Mouse (Mus musculus) CH12.LX (cell line): ENCODE measurements around the gene Padi3. TPM values are rescaled to one million over a fixed set of nuclear protein-coding genes. Genes with fewer than 3 reads are reported as not detected.

Experiments
- DNase-seq: peaks from one replicate; pipeline ENCODE4 v3.0.0-alpha.2; 2013; ENCODE audit errors: extremely low read depth
- H3K27ac ChIP-seq: 2 replicates; pipeline ENCODE4 v1.5.1; 2012; ENCODE audit warnings: low read depth, mild to moderate bottlenecking, control low read depth, moderate library complexity; ENCODE audit not compliant: insufficient read depth
- H3K27me3 ChIP-seq: replicated peaks from 2 replicates; pipeline ENCODE3; 2012; ENCODE audit warnings: inconsistent platforms
- H3K36me3 ChIP-seq, 2 experiments: replicated peaks in 1 of 2; 2 replicates each; pipeline versions ENCODE3 to v1.6.1; 2012; ENCODE audit warnings: inconsistent platforms in 1 of 2, low read length in 1 of 2, mild to moderate bottlenecking in 1 of 2, mixed read lengths in 1 of 2, moderate library complexity in 1 of 2; ENCODE audit not compliant: control insufficient read depth in 1 of 2, insufficient read depth in 1 of 2
- H3K4me1 ChIP-seq, 2 experiments: 2 replicates each; pipeline ENCODE4 v1.6.1; 2012; ENCODE audit warnings: inconsistent platforms in 1 of 2, moderate library complexity in 1 of 2; ENCODE audit not compliant: insufficient read depth in 2 of 2, control insufficient read depth in 1 of 2
- H3K4me2 ChIP-seq: 2 replicates; pipeline ENCODE4 v1.6.1; 2012; ENCODE audit warnings: low read depth, mild to moderate bottlenecking, control low read depth; ENCODE audit not compliant: poor library complexity, insufficient read depth, severe bottlenecking
- H3K4me3 ChIP-seq, 3 experiments: fragments of 150-350 bp in 1 of 3; sonication (generic) in 1 of 3; replicated peaks in 1 of 3; 2 replicates each; pipeline versions ENCODE3 to v1.5.1; 2011 to 2012; ENCODE audit warnings: low read depth in 2 of 3, low read length in 2 of 3, mild to moderate bottlenecking in 2 of 3, moderate library complexity in 2 of 3, control low read depth in 1 of 3, improper control_type of control experiment in 1 of 3, inconsistent platforms in 1 of 3, mixed read lengths in 1 of 3; ENCODE audit not compliant: poor library complexity in 1 of 3
- H3K79me2 ChIP-seq: replicated peaks from 2 replicates; pipeline ENCODE4 v1.6.1; 2012; ENCODE audit warnings: mild to moderate bottlenecking, moderate library complexity; ENCODE audit not compliant: control insufficient read depth, poor library complexity, insufficient read depth, severe bottlenecking; ENCODE audit errors: extremely low read depth
- H3K9ac ChIP-seq: 2 replicates; pipeline ENCODE4 v1.6.1; 2012; ENCODE audit warnings: low read depth, mild to moderate bottlenecking, control low read depth, moderate library complexity; ENCODE audit not compliant: insufficient read depth
- H3K9me3 ChIP-seq: replicated peaks from 2 replicates; pipeline ENCODE3; 2012; ENCODE audit warnings: low read length, inconsistent platforms, mixed read lengths
- BHLHE40 ChIP-seq: IDR thresholded peaks from 2 replicates; pipeline ENCODE4 v1.6.1; 2011; ENCODE audit warnings: mild to moderate bottlenecking, low read depth, low read length, improper control_type of control experiment
- CHD1 ChIP-seq: IDR thresholded peaks from 2 replicates; pipeline ENCODE4 v1.6.1; 2012; ENCODE audit warnings: low read depth, low read length, improper control_type of control experiment, inconsistent platforms
- CHD2 ChIP-seq: IDR thresholded peaks from 2 replicates; pipeline ENCODE4 v1.6.1; 2011; ENCODE audit warnings: low read length, improper control_type of control experiment
- CTCF ChIP-seq, 2 experiments: IDR thresholded peaks in 1 of 2; conservative IDR thresholded peaks in 1 of 2; 2 replicates each; pipeline ENCODE4 v1.5.1; 2011 to 2012; ENCODE audit warnings: low read depth in 2 of 2, low read length in 2 of 2, improper control_type of control experiment in 1 of 2, inconsistent platforms in 1 of 2, mild to moderate bottlenecking in 1 of 2, moderate library complexity in 1 of 2
- EP300 ChIP-seq: IDR thresholded peaks from 2 replicates; pipeline ENCODE4 v1.6.1; 2011; ENCODE audit warnings: low read length, improper control_type of control experiment
- ETS1 ChIP-seq: conservative IDR thresholded peaks from 2 replicates; pipeline ENCODE4 v1.6.1; 2012; ENCODE audit warnings: low read depth, mild to moderate bottlenecking, inconsistent platforms, low read length, improper control_type of control experiment, moderate library complexity
- IRF4 ChIP-seq: IDR thresholded peaks from 2 replicates; pipeline ENCODE4 v1.6.1; 2014; ENCODE audit warnings: low read depth, mild to moderate bottlenecking, inconsistent platforms, low read length, improper control_type of control experiment
- JUND ChIP-seq: conservative IDR thresholded peaks from 2 replicates; pipeline ENCODE4 v1.6.1; 2011; ENCODE audit warnings: low read depth, low read length, improper control_type of control experiment
- MEF2A ChIP-seq: IDR thresholded peaks from 2 replicates; pipeline ENCODE4 v1.6.1; 2014; ENCODE audit warnings: low read depth, mild to moderate bottlenecking, inconsistent platforms, low read length, improper control_type of control experiment, borderline replicate concordance
- MYC ChIP-seq: IDR thresholded peaks from 2 replicates; pipeline ENCODE4 v1.6.1; 2011; ENCODE audit warnings: low read depth, mild to moderate bottlenecking, improper control_type of control experiment, low read length
- POLR2A ChIP-seq: IDR thresholded peaks from 2 replicates; pipeline ENCODE4 v1.6.1; 2011; ENCODE audit warnings: low read depth, mild to moderate bottlenecking, improper control_type of control experiment, low read length
- RCOR1 ChIP-seq: conservative IDR thresholded peaks from 2 replicates; pipeline ENCODE4 v1.6.1; 2012; ENCODE audit warnings: low read depth, mild to moderate bottlenecking, inconsistent platforms, low read length, improper control_type of control experiment
- TCF12 ChIP-seq: IDR thresholded peaks from 2 replicates; pipeline ENCODE4 v1.6.1; 2014; ENCODE audit warnings: low read depth, mild to moderate bottlenecking, inconsistent platforms, low read length, improper control_type of control experiment
- USF2 ChIP-seq: conservative IDR thresholded peaks from 2 replicates; pipeline ENCODE4 v1.6.1; 2011; ENCODE audit warnings: low read depth, low read length, improper control_type of control experiment
- ZC3H11A ChIP-seq: IDR thresholded peaks from 2 replicates; pipeline ENCODE4 v1.6.1; 2012; ENCODE audit warnings: low read depth, mild to moderate bottlenecking, inconsistent platforms, low read length, improper control_type of control experiment
- ZNF384 ChIP-seq: IDR thresholded peaks from 2 replicates; pipeline ENCODE4 v1.6.1; 2012; ENCODE audit warnings: low read depth, low read length, improper control_type of control experiment, inconsistent platforms
- dilution Hi-C: fragments of 300-500 bp; cut with MboI; formaldehyde crosslinking; loops from 2 replicates; pipeline ENCODE4 v1.14.3; 2020; ENCODE audit warnings: low sequenced_read_pairs; ENCODE audit not compliant: extremely low pct_unique_long_range_greater_than_20kb, extremely low pct_ligation_motif_present
- in situ Hi-C: fragments of 300-500 bp; cut with MboI; formaldehyde crosslinking; loops from 3 replicates; pipeline ENCODE4 v1.14.3; 2019; ENCODE audit warnings: low sequenced_read_pairs, low pct_ligation_motif_present, low pct_unique_long_range_greater_than_20kb, mixed read lengths
- polyA plus RNA-seq: library from polyadenylated mRNA; unstranded; fragments of >175 nt; gene quantifications from 2 replicates; pipeline ENCODE4 v1.2.1, GENCODE M21; 2012; ENCODE audit warnings: low read depth; ENCODE audit not compliant: insufficient read length
- total RNA-seq, 2 experiments: library from RNA; depleted of rRNA; stranded (reverse); fragments of 300-350 nt in 1 of 2; fragments of >200 nt in 1 of 2; gene quantifications; 2 replicates each; pipeline ENCODE4 v1.2.3; 2012 to 2014

Padi3 gene
- total and polyA plus RNA-seq, 3 experiments = 0.10 to 0.17 (median 0.11) TPM

DNA sequence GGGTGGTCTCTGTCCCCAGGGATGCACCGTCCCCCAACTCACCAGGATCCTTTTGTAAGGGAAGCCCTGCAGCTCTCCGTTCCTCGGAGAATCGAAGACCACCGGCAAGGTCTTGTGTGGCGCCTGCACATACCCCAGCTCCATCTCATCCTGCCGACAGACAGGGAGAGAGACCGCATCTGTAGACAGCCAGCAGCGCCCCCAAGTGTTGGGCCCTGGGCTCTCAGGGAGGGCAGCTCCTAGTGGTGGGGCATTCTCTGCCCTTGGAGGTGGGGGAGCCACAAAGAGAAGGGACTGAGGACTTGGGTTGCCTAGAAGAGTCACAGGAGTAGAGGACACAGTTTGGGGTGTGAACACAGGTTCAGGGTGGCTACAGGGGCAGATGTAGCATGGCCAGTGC, 16.7 kb downstream of the Padi3 start:
- no peak overlapping the region for H3K4me3 ChIP-seq
- TF ChIP-seq CTCF (conservative IDR thresholded peaks at IDR 0.05 in 1 of 2, IDR thresholded peaks at IDR 0.05 in 1 of 2; ENCODE audit: low read depth in 2 of 2, low read length in 2 of 2) = peak in 1 of 2 experiments; percentile 31; a peak in 2 of 4 replicates
- TF ChIP-seq IRF4 = no peak
- TF ChIP-seq, all 38 proteins: peak for 1
- no peak overlapping the region for H3K4me2 ChIP-seq
- H3K27me3 ChIP-seq = peaks cover 64% of the 10 kb centered on the region
- H3K4me1 ChIP-seq = no peaks in the 10 kb centered on the region
- in situ Hi-C loops (no loop called here), dilution Hi-C loops (no loop called here)
- H3K9me3 ChIP-seq = no peaks in the 10 kb centered on the region
- no peaks in the 10 kb centered on the region for H3K36me3 ChIP-seq
- H3K9ac ChIP-seq = no peak overlapping the region
- no peak for DNase-seq
- no peak overlapping the region for H3K27ac ChIP-seq
- H3K79me2 ChIP-seq = no peaks in the 10 kb centered on the region

DNA sequence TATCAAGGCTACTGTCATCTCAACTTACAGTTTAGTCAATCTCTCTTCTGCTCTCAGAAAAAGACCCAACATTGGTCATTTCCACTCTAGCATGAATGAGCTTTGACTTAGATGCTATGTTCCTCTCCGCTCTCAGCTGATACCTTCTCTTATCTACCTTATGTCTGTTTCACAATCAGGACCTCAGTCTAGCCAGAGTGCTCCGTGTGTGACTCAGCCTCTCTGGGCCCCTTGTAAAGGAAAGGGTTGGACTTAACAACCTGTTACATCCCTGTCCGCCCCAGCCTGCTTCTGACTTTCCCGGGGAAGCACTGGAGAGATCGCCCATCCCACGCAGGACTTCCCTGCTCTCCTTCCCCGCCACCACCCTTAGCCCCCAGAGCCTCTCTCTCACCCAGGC, 17.9 kb downstream of the Padi3 start:
- no peaks in the 10 kb centered on the region for H3K36me3 ChIP-seq
- H3K4me1 ChIP-seq = no peaks in the 10 kb centered on the region
- dilution Hi-C loops = no loop called here

DNA sequence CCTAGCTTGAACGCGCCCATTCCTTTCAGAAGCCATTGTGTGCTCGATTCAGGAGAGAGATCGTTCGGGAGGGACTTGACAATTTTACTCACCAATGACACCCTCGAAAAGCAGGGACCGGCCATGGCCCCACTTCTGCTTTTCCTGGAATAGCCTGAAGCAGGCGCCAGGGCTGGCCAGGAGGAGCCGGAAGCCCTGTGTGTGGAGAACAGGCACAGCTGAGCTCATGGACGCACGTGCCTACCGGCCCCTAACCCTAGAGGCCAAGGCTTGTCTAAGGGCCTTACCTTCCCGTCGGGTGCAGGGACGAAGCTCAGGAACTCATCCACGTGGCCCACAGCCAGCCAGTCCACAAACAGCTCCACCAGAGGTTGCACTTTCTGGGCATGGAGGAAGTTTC, 19.4 kb downstream of the Padi3 start:
- no peak for DNase-seq
- no peak overlapping the region for H3K27ac ChIP-seq
- TF ChIP-seq EP300 (no peak), ZNF384 (no peak), RCOR1 (no peak), ETS1 (no peak)
- dilution Hi-C loops (no loop called here), in situ Hi-C loops (no loop called here)
- no peak overlapping the region for H3K4me3 ChIP-seq
- no peak overlapping the region for H3K9ac ChIP-seq
- H3K36me3 ChIP-seq = no peaks in the 10 kb centered on the region
- H3K4me2 ChIP-seq = no peak overlapping the region
- H3K27me3 ChIP-seq = peaks cover 44% of the 10 kb centered on the region
- H3K9me3 ChIP-seq = peaks cover 12% of the 10 kb centered on the region
- H3K4me1 ChIP-seq = no peaks in the 10 kb centered on the region
- no peaks in the 10 kb centered on the region for H3K79me2 ChIP-seq

More for the DNA sequence above, 17.9 kb downstream of the Padi3 start:
- Histone ChIP-seq H3K4me2 (no peak overlapping the region), H3K9ac (no peak overlapping the region), H3K9me3 (no peaks in the 10 kb centered on the region), H3K79me2 (no peaks in the 10 kb centered on the region), H3K27ac (no peak overlapping the region)
- no peak for DNase-seq
- TF ChIP-seq RCOR1 (no peak), ZNF384 (no peak)
- TF ChIP-seq, all 38 proteins: peak for 0
- in situ Hi-C loops = no loop called here
- H3K27me3 ChIP-seq = peaks cover 56% of the 10 kb centered on the region
- no peak overlapping the region for H3K4me3 ChIP-seq

DNA sequence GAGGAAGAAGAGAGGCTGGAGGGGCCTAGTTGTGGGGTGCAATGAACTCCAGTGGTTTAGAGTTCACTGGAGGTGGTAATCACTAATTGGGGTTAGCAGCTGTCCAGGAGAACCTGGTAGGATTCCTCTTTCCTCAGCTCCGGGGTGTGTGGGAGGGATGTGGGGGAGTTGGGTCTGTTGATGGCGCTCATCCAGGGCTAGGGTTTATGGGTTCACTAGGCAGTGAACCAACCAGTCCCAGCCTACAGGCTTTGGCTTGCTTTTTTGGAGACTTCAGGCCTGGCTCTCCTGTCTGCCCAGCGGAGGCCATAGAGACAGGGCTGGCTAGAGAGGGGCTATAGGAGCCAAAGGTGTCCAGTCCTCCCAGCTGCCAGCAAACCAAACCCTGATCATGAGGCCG, 20.5 kb downstream of the Padi3 start:
- TF ChIP-seq IRF4 = no peak
- no peak for TF ChIP-seq RCOR1
- no peak for TF ChIP-seq POLR2A
- no peak for TF ChIP-seq MYC
- TF ChIP-seq JUND = no peak
- no peak for TF ChIP-seq TCF12
- TF ChIP-seq USF2 = no peak
- no peak for TF ChIP-seq ZC3H11A
- TF ChIP-seq CHD1 = no peak
- TF ChIP-seq ETS1 = no peak
- TF ChIP-seq BHLHE40 = no peak
- TF ChIP-seq MEF2A = no peak
- TF ChIP-seq CHD2 = no peak
- dilution Hi-C loops = no loop called here

More for the DNA sequence above, 20.5 kb downstream of the Padi3 start:
- Histone ChIP-seq H3K9me3 (peaks cover 13% of the 10 kb centered on the region), H3K36me3 (no peaks in the 10 kb centered on the region), H3K4me1 (no peaks in the 10 kb centered on the region), H3K79me2 (no peaks in the 10 kb centered on the region), H3K4me2 (no peak overlapping the region), H3K27me3 (peaks cover 38% of the 10 kb centered on the region), H3K4me3 (no peak overlapping the region), H3K9ac (no peak overlapping the region), H3K27ac (no peak overlapping the region)
- no peak for DNase-seq
- in situ Hi-C loops = loop anchor here (5.0 kb wide), 1 partner anchor 117 kb away; the partner anchor contains the start of gene Padi2
